15 mouse cellular contexts compared by ENCODE assay signal in the genomic region with DNA sequence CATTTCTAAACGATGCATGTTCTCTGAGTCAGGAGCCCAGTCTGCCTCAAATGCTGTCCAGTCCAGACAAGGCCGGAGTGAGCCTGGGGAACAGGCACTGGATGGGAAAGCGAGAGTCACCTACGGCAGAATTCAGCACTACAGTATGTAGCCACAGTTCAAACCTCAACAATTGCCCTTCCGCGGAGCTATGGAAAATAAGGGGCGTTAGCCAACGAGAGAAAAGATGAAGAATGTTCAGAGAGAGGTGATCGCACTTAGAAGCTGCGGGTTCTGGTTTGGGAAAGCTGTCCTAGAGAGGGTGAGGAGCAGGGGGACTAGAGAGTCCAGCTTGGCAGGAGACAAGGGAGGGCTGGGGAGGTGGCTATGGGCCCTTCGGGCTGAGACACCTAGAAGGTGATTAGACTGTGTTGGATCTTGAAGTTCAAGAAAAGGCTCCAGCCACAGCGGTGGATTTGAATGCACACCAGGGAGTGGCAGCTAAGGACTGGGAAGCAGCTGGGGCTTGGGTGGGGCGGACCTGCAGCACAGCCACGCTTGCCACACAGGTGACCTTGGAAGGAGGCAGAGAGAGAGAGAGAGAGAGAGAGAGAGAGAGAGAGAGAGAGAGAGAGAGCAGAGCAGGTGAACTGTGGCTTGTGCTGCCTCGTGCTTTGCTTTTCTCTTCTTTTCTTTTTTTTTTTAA.
"Had no signal": no experiment of that assay in that cellular context is flagged by ENCODE, and none has a peak within 500 bp of the region (broad histone marks: within the 10 kb centered on the region; RNA-seq: fewer than 3 reads in every experiment).

No protein-coding gene starts in this region.

- DNase-seq: cerebellum, adult 9-11 months; cerebellum, postnatal 10 days; cerebellum, postnatal 14 days; cerebellum, postnatal 25 days; cerebellum, postnatal 36 days; embryo, embryonic 11 days; forebrain, postnatal 0 days; gastrocnemius, adult 2 months; gastrocnemius, postnatal 10 days; gastrocnemius, postnatal 14 days; gastrocnemius, postnatal 25 days; gastrocnemius, postnatal 36 days; heart, adult 11 months; heart, adult 18-20 months; heart, adult 2 months had no signal
